Mouse (Mus musculus) lung, adult 18-20 months (tissue): Measurements from ENCODE around the gene Arl6ip4.

Experiments
- DNase-seq, 2 experiments: peaks; one replicate each; pipeline ENCODE4 v3.0.0; 2022; ENCODE audit warnings: mixed read lengths in 2 of 2

Arl6ip4 gene

GRCm38 (mm10) chr5:124158305-124158704, 42.4 kb downstream of the Arl6ip4 start:
- DNase-seq, result no peak

- DNase-seq, result no peak
Observed at GRCm38 (mm10) chr5:124159453-124159852, 43.6 kb downstream of the Arl6ip4 start.

- no peak for DNase-seq
Observed at GRCm38 (mm10) chr5:124161831-124162230, 45.9 kb downstream of the Arl6ip4 start.

- DNase-seq, result peak; percentile 71 to 79
Observed at GRCm38 (mm10) chr5:124162577-124162976, 46.7 kb downstream of the Arl6ip4 start.

- no peak for DNase-seq
Observed at GRCm38 (mm10) chr5:124163445-124163844, 47.6 kb downstream of the Arl6ip4 start.

GRCm38 (mm10) chr5:124165622-124166570, 50.0 kb downstream of the Arl6ip4 start:
- DNase-seq, result no peak

GRCm38 (mm10) chr5:124166741-124167140, 50.9 kb downstream of the Arl6ip4 start:
- no peak for DNase-seq

GRCm38 (mm10) chr5:124167621-124168020, 51.7 kb downstream of the Arl6ip4 start:
- no peak for DNase-seq
